Mouse (Mus musculus): ENCODE data around the gene Map3k20.

The Map3k20 gene

DNA sequence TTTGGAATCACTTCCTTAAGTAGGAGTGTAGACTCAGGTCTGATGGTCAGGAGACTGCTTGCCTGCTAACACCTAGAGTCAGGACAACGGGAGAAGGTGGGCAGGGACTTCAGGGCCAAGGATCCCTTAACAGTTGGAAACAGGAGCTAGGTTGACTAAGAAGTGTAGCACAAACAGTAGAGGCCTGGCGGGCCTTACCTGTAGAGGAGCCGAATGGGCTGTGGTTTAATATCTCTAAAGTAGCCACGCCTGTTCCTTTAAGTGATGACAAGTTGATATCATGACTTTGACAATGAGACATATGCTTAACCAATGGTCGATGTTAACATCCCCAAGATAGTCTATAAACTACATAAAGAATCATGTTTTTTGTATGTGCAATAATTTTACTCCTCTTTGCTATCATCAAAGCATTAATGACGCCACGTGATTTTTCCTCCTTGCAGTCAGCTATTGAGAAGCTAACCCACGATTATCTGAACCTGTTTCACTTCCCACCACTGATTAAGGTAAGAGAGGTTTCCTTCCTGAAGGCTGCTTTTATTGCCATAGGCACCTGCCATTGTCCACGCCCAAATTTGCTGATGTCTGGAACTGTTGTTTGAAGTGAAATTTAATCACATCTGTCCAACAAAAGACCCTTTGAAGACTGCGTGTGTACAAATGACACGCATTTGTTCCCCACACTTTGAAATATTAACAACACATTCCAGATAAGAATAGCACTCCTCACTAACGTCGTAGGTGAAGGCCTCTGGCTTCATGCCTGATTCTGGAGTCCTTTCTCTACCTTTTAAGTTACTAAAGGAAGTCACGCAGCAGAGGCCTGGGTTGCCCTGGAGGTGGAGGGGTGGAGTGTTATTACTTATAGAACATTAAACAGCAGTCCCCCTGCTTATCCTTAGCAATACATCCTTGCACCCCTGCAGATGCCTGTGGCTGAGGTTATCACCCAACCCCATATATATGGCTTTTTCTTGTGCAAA lies 131.0 kb downstream of the Map3k20 start:
- in situ Hi-C loops (cut with MboI, MseI): no loop called here

DNA sequence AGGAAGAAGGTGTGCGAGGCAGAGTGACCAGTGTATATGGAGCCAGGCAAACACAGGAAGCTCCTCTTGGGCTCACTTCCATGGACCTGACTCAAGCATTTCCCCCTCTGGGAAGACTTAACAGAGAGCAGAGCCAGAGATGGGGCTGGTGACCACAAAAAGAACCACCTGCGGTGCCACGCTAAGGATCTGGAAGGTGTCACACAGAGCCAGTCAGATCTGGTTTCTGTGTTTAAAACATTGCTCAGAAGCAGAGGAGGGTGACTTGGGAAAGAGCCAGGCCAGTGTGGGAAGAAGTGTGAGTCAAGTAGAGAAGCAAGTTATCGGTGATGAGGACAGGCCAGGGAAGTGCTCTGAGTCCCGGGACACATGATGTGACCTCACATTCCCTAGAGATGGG lies 135.1 kb downstream of the Map3k20 start:
- in situ Hi-C loops (cut with MboI, MseI): loop anchor here (10.0 kb wide), 1 partner anchor 1116 kb away; no protein-coding TSS in a partner anchor

DNA sequence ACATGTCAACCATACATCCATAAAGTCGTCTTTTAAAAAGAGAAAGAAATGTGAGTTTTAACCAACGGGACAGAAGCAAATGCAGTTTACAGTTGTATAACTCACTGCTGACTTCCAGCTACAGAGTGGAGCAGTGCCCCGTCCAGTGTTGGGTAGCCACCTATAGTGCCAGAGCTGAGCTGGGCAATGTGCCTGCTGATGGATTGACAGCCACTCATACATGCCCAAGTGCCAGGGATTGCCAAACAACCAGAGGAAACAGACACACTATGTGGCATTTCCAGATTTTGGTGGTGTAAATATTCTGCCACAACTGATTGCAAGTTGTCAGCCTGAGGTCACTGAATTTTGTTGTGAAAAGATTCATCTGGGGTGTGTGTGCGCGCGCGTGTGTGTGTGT lies 139.2 kb downstream of the Map3k20 start:
- in situ Hi-C loops (cut with MboI, MseI): loop anchor here (10.0 kb wide), 1 partner anchor 1120 kb away; no protein-coding TSS in a partner anchor

DNA sequence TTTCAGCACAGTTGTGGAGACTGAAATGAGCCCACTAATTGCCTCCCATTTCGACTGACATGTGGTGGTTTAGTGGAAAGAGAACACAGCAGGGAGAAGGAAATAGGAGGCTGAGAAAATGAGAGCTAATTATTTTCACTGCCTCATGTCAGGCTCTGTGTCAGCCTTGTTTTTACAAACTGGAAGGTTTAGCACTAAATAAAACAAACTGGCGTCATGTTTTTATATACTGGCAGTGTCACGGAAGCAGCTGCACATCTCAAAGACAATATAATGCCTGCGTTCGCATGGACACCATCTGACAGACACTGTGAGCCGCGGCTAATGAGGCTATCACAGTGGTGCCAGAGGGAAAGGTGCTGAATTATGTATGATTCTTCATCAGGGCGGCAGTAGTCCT lies 141.3 kb downstream of the Map3k20 start:
- in situ Hi-C loops (cut with MboI, MseI): loop anchor here (10.0 kb wide), 1 partner anchor 1122 kb away; no protein-coding TSS in a partner anchor

DNA sequence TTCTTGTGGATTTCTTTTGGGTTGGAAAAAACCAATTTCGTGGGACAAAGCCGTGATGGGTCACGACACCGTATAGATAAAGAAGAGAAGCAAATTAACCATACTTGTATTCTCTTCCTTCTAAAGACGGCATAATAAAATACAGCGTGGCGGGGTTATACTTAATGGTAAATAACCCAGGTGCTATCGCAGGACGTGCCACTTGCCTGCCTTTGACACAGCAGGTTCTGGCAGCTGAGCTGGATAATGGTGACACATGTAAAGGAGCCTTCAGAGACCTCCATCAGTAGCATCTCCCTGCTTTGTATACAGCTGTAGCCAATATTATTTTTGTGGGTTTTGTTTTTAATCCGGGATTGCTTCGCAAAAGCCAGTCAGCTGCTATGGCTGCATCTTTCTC lies 141.9 kb downstream of the Map3k20 start:
- in situ Hi-C loops (cut with MboI, MseI): loop anchor here (10.0 kb wide), 1 partner anchor 1122 kb away; no protein-coding TSS in a partner anchor

DNA sequence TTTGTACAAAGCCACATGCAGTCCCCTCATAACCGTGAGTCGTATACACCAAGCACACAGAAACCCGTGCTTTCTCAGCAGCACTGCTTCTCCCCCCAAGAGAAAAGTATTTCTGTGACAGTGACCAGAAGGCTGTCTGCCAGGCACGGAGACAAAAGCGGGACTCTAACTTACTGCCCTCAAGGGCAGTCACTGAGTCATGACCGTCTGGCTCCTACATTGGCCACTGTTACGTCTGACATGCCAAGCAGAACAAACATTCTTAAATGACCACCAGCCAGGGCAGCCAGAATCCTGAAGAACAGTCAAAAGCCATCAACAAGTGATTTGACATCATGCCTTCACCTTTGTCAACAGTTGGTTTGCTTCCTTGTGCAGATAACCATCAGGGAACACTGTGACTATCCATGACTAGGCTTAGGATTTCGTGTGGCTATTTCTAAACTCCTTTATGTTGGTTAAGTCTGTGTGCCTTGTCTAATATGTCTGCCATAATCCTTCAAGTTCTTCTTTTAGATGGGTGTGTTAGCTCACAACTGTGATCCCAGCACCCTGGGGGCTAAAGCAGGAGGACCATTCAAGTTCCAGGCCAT lies 153.6 kb downstream of the Map3k20 start:
- in situ Hi-C loops (cut with MboI, MseI): no loop called here

DNA sequence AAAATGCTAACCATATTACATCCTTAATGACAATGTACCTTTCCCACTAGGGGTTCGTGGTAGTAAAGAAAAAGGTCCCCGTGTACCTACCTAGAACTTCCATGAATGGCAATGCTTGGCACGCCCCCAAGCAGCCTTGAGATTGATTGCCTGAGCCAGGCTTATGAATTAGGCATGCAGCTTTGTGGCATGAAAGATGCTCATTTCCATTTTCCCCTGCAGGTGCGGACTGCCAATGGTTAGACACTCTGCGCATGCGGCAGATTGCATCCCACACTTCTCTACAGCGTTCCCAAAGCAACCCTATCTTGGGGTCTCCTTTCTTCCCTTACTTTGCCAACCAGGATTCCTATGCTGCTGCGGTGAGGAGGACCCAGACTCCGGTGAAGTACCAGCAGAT lies 155.6 kb downstream of the Map3k20 start:
- in situ Hi-C loops (cut with MboI, MseI): no loop called here

DNA sequence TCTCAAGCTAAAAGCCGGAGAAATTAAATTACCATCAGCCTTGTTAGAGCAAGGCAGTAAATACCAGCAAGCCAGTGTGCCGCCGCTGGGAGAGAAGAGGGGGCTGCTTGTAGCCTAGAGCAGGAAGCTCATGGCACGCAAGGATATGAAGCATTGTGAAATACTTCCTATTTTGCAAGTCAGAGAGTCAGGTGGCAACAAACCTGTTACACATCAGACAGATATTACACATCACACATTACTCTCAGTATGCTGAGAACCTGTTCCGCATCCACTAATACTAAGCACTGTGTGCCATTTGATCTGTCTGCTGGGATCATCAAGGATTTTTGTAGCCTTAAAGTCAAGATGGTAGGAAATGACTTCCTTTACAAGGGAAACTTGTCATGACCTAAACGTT lies 157.4 kb downstream of the Map3k20 start:
- in situ Hi-C loops (cut with MboI, MseI): no loop called here

DNA sequence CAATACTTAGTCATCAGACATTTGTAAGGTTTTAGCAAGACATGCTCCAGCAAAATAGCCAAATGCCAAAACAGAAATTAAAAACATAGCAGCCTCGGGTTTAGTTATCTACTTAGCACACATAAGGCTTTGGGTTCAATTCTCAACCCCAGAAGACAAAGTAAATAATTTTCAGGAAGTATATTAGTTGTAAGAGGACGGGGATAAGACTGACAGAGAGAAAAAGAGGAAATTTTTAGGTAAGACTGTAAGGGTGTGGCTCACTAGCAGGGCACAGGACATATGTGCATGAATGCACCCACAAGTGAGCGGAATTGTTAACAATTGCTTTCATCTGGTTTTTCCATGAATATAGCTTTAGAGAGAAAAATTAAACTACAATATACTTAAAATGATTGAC lies 158.5 kb downstream of the Map3k20 start:
- in situ Hi-C loops (cut with MboI, MseI): no loop called here

DNA sequence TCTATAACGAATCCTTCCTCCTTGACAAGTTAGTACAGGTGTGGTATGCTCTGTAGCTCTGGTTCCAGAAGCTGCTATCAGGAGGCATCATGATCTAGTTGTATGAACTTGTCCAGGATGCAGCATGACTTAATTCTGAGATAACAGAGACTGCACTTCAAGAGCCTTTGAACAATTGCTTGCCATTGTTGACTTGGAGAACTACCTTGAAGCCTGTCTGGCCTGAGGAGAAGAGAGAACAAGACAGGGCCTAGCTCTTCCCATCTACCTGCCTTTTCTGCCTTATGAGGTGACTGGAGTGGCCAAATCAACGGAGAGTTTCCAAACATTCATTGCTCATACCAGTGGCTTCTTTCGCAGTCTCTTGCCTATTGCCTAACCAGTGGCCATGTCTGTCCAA lies 160.7 kb downstream of the Map3k20 start:
- in situ Hi-C loops (cut with MboI, MseI): no loop called here

DNA sequence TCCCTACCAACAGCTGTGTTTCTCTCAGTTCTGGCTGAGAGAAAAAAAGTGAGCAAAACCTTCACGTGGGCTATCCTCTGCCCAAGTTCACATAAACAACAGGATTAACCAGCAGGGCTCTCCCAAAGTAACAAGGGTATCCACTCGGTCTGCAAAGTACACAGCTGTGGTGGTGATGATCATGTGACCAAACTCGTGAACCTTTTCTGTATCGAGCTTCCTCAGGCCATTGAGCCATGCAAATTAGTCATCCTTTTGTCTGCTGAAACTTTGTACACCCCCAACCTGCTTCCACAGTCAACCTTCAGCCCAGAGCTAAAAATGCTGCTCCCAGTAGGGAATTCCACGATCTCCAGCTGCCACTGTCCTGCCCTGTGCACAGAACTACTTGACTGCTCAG lies 161.2 kb downstream of the Map3k20 start:
- in situ Hi-C loops (cut with MboI, MseI): no loop called here

DNA sequence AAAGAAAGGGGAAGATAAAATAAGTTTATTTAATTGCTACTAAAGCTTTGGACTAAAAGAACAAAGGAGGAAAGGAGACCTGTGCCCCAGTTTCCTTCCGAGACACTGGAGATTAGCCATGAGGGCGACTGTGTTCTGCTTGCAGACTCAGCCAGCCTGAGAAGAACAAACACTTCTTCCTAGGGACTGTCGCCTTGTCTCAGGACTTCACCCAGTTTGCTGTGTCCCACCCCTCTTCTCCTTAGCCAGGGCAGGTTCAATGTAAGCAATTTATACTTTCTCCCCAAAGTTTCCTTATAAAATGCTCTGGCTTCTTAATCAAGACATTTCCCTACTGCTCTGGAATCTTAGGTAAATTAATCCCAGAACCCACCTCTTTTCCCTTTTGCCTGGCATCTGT lies 168.1 kb downstream of the Map3k20 start:
- in situ Hi-C loops (cut with MboI, MseI): no loop called here

DNA sequence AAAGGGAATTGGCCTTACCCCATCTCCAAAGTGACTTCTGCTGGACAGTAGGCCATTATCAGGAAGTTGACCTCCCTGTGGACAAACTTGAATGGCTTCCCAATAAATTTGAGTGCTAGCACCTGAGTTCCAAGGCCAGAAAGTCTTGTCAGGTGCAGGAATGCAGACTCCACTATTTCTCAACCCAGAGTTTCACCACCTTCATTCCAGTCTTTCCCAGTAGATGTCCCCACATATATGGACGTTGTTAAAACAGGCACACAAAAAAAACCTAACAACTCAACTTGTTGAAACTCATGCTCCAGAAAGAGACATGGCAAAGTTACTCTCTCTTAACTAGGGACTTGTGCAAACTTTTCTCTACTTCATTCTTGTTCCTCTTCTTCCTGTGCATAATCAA lies 170.8 kb downstream of the Map3k20 start:
- in situ Hi-C loops (cut with MboI, MseI): no loop called here

DNA sequence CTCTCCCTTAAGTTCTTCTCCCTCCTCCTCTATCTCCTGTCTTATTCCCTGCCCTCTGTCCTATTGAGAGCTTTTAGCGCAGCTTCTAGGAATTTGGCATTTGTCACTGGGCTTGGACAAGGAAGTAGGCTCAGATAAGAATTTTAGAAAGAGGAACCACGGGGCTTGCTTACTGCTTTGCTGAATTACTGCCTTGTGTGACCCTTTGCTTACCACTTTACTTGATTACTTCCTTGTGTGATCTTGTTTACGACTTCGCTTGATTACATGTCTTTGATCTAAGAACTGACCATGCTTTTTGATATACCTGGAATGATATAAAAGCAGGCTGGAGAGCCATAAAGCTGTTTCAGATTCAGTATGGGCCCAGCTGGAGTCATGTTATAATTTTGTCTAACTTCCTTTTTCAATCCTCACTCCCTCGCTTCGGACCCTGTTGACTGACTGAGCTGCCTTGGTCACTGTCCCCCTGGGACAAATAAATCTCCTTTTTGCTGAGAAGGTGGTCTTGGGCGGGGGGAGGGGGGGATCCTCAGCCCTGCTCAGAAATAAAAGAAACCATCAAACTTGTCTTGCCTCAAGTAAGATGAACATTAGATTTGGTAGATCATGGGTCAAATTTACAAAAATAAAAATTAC lies 179.1 kb downstream of the Map3k20 start:
- in situ Hi-C loops (cut with MboI, MseI): no loop called here

DNA sequence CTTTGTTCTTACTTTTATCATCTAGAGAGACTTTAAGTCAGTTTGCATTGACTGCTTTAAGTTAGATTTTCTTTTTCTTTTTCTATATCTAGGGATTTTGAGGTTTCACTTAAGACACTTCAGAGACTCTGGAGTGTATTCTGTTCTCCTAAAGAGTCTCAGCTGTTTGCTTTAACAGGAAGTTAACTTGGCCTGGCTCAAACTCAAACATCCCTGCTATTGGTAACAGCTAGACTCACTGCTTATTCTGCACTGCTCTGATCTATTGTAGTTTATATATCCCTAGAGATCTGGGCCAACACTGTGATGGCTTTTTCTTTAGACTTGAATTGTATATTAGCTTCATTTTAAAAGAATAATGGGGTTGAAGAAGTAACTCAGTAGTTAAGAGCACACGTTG lies 182.2 kb downstream of the Map3k20 start:
- in situ Hi-C loops (cut with MboI, MseI): no loop called here

DNA sequence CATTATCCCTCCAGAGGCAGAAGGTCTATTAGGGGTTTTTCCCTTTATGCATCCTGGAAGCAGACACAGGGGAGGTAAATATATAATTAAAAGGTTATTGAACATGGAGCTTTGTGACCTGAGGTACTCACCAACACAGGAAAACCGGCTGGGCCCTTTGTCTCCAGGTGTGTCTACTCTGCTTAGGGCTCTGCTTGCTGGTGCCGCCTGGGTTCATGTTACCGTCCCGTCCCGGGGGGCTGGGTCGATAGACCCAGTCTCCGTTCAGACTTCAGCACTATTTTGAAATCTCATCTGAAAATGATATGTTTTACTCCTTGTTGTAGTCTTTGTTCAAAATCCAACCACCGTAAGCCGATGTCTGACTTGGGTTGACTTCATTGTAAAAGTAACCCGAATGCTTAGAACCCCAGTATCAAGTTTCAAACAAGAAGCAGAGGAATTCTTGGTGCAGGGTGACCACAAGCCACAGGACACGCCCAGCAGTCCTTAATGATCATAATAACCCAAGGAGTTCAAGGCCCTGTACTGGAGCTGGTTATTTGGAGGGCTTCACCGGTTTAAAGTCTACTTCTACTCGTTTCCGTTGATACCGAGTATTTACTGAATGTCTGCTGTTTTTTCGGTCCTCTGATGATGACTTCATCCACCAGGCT lies 186.1 kb downstream of the Map3k20 start:
- in situ Hi-C loops (cut with MboI, MseI): no loop called here

DNA sequence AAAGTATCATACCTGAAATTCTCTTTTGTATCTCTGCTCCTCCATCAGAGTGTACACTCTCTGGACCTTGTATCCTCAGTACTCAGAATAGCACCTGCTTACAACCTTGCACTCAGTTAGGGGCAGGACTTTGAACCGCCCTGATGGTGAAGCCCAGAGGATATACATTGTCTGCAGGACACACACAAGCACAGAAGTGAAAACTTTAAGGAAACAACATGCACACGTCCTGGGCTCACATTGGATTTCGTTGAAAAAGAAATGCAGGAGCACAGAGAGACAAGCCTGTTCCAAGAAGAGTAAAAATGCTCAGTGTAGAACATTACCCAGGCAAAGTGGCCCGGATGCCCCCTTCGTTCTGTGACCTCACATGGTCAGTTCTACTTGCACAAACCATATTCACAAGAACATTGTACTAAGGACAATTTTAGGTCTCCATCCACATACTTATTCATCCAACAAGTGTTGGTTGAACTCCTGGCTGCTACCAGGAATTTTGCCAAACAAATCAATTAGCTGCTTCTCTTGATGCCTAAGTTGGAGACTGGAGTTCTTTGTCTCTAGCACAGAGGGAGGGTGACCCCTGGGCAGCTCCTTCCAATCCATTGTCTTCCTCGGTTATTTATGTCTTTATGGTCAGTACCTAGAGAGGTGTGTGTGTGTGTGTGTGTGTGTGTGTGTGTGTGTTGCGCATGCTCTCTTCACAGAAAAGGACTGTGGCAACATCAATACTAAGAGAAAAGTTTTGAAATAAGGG lies 189.3 kb downstream of the Map3k20 start:
- in situ Hi-C loops (cut with MboI, MseI): no loop called here

DNA sequence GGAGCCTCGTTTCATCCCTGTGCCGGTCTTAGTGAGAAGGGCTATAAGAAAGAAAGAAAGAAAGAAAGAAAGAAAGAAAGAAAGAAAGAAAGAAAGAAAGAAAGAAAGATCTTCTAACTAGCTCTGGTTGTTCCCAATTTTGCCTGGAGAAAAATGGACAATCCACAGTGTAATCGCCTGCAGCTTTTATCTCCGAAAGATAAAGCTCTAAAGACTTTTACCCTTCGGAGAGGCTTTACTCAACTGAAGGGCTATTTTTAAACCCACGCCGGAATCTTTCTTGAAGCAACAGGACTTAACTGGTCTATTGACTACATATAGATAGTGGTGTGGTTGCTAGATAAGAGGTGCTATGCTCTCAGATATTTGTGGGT lies 190.0 kb downstream of the Map3k20 start:
- in situ Hi-C loops (cut with MboI, MseI): no loop called here

DNA sequence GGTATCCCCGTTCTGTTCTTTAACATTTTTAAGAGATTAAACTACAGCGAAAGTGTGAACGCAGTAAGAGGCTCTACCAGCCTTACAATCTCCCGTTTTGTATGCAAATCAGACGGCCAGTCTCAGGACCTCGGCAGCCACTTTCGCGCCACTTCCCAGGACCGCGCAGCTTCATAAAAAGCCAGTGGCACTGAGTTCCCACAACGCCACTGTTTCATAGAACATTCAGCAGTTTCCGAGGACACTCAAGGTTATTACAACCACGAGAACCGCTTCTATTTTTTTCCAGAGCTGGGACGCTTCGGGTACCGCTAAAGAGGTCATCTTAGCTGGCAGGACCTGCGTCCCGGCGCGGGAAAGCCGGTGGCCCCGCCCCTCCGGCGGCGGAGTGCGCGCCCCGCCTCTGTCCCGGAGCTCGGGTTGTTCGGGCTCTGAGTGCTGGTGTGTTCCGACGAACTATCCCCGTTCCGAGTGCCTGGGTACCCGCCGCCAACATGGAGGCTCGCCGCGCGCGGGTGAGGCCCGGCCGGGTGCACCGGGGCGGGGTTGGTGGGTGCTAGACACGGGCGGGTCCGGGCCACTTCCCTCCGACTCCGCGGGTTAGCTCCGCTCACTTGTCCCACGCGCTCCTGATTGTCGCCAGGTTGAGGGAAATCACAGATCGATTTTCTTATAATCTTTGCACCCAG lies 190.5 kb downstream of the Map3k20 start, which contains the start of gene Cdca7:
Gene Cdca7, plus strand, starts transcription at position 363 of the 689 bp plus-strand sequence.
- in situ Hi-C loops (cut with MboI, MseI): no loop called here

DNA sequence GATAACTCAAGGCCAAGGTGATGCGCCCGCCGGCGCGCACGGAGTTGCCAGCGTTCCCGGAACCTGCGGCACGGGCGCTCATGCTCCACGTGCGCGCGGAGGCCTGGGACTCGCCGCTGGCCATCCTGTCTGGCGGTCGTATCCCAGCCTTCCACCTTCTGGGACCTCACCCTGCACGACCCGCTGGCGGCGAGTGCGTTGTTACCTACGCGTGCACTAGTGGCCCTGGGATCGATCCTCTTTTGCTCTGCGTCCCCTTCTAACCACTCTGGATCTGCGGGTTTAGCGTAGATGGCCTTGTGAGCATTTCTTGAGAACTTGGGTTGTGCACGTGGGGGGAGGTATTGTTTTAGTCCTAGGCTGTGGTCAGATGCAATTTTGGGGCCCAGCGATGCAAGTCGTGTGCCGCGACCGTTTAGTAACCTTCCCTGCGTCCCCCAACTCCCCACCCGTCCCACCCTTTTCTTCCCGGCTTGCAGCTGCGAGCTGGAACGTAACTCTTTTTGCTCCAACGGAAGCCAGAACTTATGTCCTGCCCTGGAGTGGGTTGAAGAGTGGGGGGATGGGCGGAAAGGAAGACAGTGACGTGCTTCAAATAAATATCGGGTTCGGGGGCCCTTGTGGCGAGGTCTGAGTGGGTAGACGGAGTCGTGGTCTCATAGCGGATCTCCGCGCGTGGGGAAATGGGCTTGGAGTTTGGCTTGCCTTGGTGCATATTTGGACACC lies 191.2 kb downstream of the Map3k20 start:
- in situ Hi-C loops (cut with MboI, MseI): no loop called here
